Mouse (Mus musculus): ENCODE data around the gene Trmt10b.

Gene Trmt10b

GRCm38 (mm10) chr4:45342286-45343155, 45.6 kb downstream of the Trmt10b start, which contains the start of gene Exosc3:
Gene Exosc3, minus strand, starts transcription at chr4:45342732.
- no peak for DNase-seq

GRCm38 (mm10) chr4:45356653-45357052, 59.7 kb downstream of the Trmt10b start:
- no peak for DNase-seq

Measured in thymus, postnatal 14 days (tissue).